Mouse (Mus musculus) kidney, adult 10 weeks (tissue): ENCODE data around the gene M6pr. TPM values are rescaled to one million over a fixed set of nuclear protein-coding genes. Genes with fewer than 3 reads are reported as not detected.

Experiments used
- polyA plus RNA-seq: library from polyadenylated mRNA; stranded (reverse); fragments of 350-450 nt; fragmentation: Illumina TruSeq; extraction: RNeasy Lipid Tissue Mini Kit (QIAGEN cat#74804); gene quantifications from one replicate; pipeline ENCODE4 v1.2.3, GENCODE M21; 2014; ENCODE audit warnings: low read depth, low replicate concordance

M6pr gene
- 229 TPM for polyA plus RNA-seq

DNA sequence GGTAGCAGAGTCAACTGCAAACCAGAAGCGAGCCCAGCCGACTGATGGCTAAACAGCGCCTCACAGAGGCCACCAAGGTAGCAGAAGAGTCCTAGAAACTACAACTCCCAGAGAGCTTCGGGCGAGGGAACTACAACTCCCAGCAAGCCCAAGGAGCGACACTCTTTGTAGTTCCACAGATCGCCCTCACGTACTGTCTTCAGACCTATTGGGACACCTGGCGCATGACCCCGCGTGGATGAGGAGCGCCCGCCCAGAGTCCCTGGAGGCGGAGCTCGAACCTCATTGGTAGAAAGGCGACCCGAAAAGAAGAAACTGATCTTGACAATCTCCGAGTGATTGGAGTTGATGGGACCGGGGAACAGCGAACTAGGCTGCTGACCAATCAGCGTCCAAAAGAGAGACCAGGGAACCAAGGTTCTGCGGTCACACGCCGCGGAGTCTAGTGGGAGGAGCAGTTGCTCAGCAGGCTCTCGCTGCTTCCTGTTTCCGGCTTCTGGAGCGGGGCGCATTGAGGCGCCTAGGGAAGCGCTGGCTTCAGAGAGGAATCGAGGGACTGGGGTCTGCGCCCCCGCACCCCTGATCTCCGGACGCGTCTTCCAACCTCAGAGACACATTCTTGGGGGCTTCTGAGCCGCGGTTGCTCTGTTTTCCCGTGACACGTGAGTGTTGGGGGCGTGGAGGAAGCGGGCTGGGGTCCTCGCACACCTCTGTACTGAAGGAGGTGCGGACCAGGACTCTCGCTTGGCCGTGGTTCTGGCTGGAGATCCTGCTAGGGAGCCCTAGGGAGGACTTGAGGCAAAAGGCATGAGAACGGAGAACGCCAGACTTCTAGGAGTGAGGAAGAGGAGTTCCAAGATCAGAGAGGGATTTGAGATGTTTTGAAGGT, at the start of gene M6pr:
TSS of gene M6pr (plus strand) at position 216 of the 889 bp plus-strand sequence.

DNA sequence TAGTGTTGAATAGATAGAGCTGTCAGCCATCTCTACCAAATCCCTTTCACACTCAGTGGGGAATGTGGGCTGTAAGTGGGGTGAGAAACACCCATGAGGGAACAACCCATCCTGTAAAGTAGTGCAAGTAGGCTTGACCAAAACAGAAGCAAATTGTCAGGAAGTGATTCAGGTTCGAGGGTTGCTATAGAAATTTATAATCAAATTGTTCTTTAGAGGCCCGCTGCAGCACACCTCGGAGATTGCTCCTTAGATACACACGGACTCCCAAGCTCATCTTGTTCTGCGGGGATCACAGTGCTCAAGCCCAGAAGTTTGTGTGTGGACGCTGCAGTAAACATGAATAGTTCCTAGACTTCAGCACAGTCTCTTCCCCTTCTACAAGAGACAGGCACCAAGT, 25.7 kb upstream of the M6pr start, which contains the start of gene Klrg1:
TSS of gene Klrg1 (minus strand) at position 101 of the 400 bp plus-strand sequence.

DNA sequence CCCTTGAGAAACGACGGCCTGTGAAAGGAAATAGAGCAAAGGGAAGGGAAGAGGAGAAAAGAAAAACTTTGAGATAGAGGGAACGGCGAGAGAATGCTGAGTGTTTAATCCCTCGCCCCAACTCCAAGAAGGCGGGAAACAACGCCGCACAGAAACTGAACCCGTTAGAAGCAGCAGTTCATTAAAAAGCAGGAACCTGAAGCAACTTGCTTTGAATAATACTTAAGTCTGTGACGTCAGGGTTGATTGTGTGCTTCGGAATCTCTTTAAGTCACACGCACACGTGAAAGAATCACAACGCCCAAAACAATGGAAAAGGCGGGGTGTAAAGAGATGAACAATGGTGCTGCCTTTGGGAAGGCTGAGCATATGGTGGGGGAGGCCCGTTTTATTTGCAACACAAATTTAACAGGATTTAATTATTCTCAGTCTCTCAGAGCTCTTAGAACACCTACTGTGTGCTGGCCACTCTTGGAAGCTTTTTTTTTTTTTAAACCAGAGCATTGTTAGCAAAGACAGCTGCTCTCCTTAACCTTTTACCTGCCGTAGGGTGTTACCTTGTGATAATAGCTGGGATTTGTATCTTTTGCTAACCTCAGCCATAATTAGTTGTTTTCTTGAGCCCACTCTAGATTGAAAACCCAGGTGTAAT, 32.0 kb downstream of the M6pr start, which contains the start of gene Phc1:
TSS of gene Phc1 (minus strand) at position 213 of the 652 bp plus-strand sequence.

Other genes starting within 250 kb of the M6pr start
- gene Klrg1, start 25.8 kb upstream of the M6pr start, polyA plus RNA-seq = not detected
- gene Phc1, start 31.8 kb downstream of the M6pr start, polyA plus RNA-seq = 5.6 TPM
- gene Rimklb, start 190.0 kb downstream of the M6pr start, polyA plus RNA-seq = 0.77 TPM
- gene Mfap5, start 197.1 kb downstream of the M6pr start, polyA plus RNA-seq = 3.4 TPM
- not detected for gene Aicda, start 245.1 kb downstream of the M6pr start, polyA plus RNA-seq